Mouse (Mus musculus): ENCODE data around the gene Wwox. TPM values are rescaled to one million over a fixed set of nuclear protein-coding genes. Genes with fewer than 3 reads are reported as not detected.

Wwox gene
- polyA plus RNA-seq (2014; fragmentation: Nextera tagmentation; extraction: Ambion mirVana), result 11.0 and 12.2 TPM in 2 replicates

- Histone ChIP-seq H3K36me3 (ENCODE audit: control insufficient read depth, insufficient read depth, low read length) (no peaks in the 10 kb centered on the region), H3K9ac (ENCODE audit: low read length) (peak within 1 kb of the TSS; percentile 58)
- WGBS, result 0% methylated on average over 54 of the region's 54 CpGs
Observed at GRCm38 (mm10) chr8:114439334-114440204, at the start of gene Wwox. Wwox (plus strand) TSS chr8:114439655.

GRCm38 (mm10) chr8:114390465-114391254 lies 48.8 kb upstream of the Wwox start:
- Histone ChIP-seq H3K36me3 (ENCODE audit: control insufficient read depth, insufficient read depth, low read length) (no peaks in the 10 kb centered on the region), H3K4me1 (ENCODE audit: control insufficient read depth, insufficient read depth, low read length) (no peaks in the 10 kb centered on the region)
- ATAC-seq (ENCODE audit: insufficient read depth, low FRiP score, low TSS enrichment), result no peak

More at GRCm38 (mm10) chr8:114439334-114440204, at the start of gene Wwox:
- peak within 1 kb of the TSS; percentile 58; the same call in 1 of the 2 replicates for H3K27ac ChIP-seq (ENCODE audit: low read depth, low read length)
- peak within 1 kb of the TSS; percentile 85 for H3K4me2 ChIP-seq (ENCODE audit: low read depth)
- H3K4me3 ChIP-seq (ENCODE audit: low read depth, low read length), result peak within 1 kb of the TSS; percentile 70
- DNase-seq (ENCODE audit: low spot score), result peak; percentile 100
- no peaks in the 10 kb centered on the region for H3K27me3 ChIP-seq (ENCODE audit: control insufficient read depth, insufficient read depth, low read length)
- H3K4me1 ChIP-seq (ENCODE audit: control insufficient read depth, insufficient read depth, low read length), result peaks cover 5% of the 10 kb centered on the region
- H3K9me3 ChIP-seq (ENCODE audit: control insufficient read depth, low read length), result no peaks in the 10 kb centered on the region
- ATAC-seq (ENCODE audit: insufficient read depth, low FRiP score, low TSS enrichment), result peak; percentile 98

GRCm38 (mm10) chr8:114398326-114398725 lies 41.1 kb upstream of the Wwox start:
- DNase-seq (ENCODE audit: low spot score) (no peak), ATAC-seq (ENCODE audit: insufficient read depth, low FRiP score, low TSS enrichment) (no peak)
- 89% methylated on average over 5 of the region's 5 CpGs for WGBS
- H3K4me2 ChIP-seq (ENCODE audit: low read depth), result no peak overlapping the region
- H3K4me1 ChIP-seq (ENCODE audit: control insufficient read depth, insufficient read depth, low read length), result no peaks in the 10 kb centered on the region
- no peaks in the 10 kb centered on the region for H3K27me3 ChIP-seq (ENCODE audit: control insufficient read depth, insufficient read depth, low read length)
- no peaks in the 10 kb centered on the region for H3K36me3 ChIP-seq (ENCODE audit: control insufficient read depth, insufficient read depth, low read length)
- H3K9ac ChIP-seq (ENCODE audit: low read length), result no peak overlapping the region
- H3K4me3 ChIP-seq (ENCODE audit: low read depth, low read length), result no peak overlapping the region
- H3K27ac ChIP-seq (ENCODE audit: low read depth, low read length), result no peak overlapping the region
- no peaks in the 10 kb centered on the region for H3K9me3 ChIP-seq (ENCODE audit: control insufficient read depth, low read length)

More at GRCm38 (mm10) chr8:114390465-114391254, 48.8 kb upstream of the Wwox start:
- Histone ChIP-seq H3K9ac (ENCODE audit: low read length) (no peak overlapping the region), H3K27ac (ENCODE audit: low read depth, low read length) (no peak overlapping the region), H3K27me3 (ENCODE audit: control insufficient read depth, insufficient read depth, low read length) (no peaks in the 10 kb centered on the region), H3K4me2 (ENCODE audit: low read depth) (no peak overlapping the region), H3K9me3 (ENCODE audit: control insufficient read depth, low read length) (no peaks in the 10 kb centered on the region), H3K4me3 (ENCODE audit: low read depth, low read length) (no peak overlapping the region)
- DNase-seq (ENCODE audit: low spot score), result no peak
- 89% methylated on average over 11 of the region's 13 CpGs for WGBS

GRCm38 (mm10) chr8:114399273-114399672 lies 40.2 kb upstream of the Wwox start:
- Histone ChIP-seq H3K9me3 (ENCODE audit: control insufficient read depth, low read length) (no peaks in the 10 kb centered on the region), H3K27me3 (ENCODE audit: control insufficient read depth, insufficient read depth, low read length) (no peaks in the 10 kb centered on the region), H3K4me2 (ENCODE audit: low read depth) (no peak overlapping the region), H3K36me3 (ENCODE audit: control insufficient read depth, insufficient read depth, low read length) (no peaks in the 10 kb centered on the region), H3K27ac (ENCODE audit: low read depth, low read length) (no peak overlapping the region), H3K4me1 (ENCODE audit: control insufficient read depth, insufficient read depth, low read length) (no peaks in the 10 kb centered on the region), H3K4me3 (ENCODE audit: low read depth, low read length) (no peak overlapping the region), H3K9ac (ENCODE audit: low read length) (no peak overlapping the region)
- ATAC-seq (ENCODE audit: insufficient read depth, low FRiP score, low TSS enrichment) (no peak), DNase-seq (ENCODE audit: low spot score) (no peak)
- WGBS, result 92% methylated on average over 5 of the region's 5 CpGs

- no peak overlapping the region for H3K9ac ChIP-seq (ENCODE audit: low read length)
- H3K27ac ChIP-seq (ENCODE audit: low read depth, low read length), result no peak overlapping the region
- no peaks in the 10 kb centered on the region for H3K4me1 ChIP-seq (ENCODE audit: control insufficient read depth, insufficient read depth, low read length)
- no peaks in the 10 kb centered on the region for H3K27me3 ChIP-seq (ENCODE audit: control insufficient read depth, insufficient read depth, low read length)
- ATAC-seq (ENCODE audit: insufficient read depth, low FRiP score, low TSS enrichment), result no peak
- H3K4me2 ChIP-seq (ENCODE audit: low read depth), result no peak overlapping the region
- no peaks in the 10 kb centered on the region for H3K36me3 ChIP-seq (ENCODE audit: control insufficient read depth, insufficient read depth, low read length)
- 74% methylated on average over 7 of the region's 7 CpGs for WGBS
- DNase-seq (ENCODE audit: low spot score), result no peak
- H3K4me3 ChIP-seq (ENCODE audit: low read depth, low read length), result no peak overlapping the region
- no peaks in the 10 kb centered on the region for H3K9me3 ChIP-seq (ENCODE audit: control insufficient read depth, low read length)
Observed at GRCm38 (mm10) chr8:114401679-114402078, 37.8 kb upstream of the Wwox start.

GRCm38 (mm10) chr8:114411421-114411820 lies 28.0 kb upstream of the Wwox start:
- no peaks in the 10 kb centered on the region for H3K27me3 ChIP-seq (ENCODE audit: control insufficient read depth, insufficient read depth, low read length)
- H3K4me3 ChIP-seq (ENCODE audit: low read depth, low read length), result no peak overlapping the region
- no peak for ATAC-seq (ENCODE audit: insufficient read depth, low FRiP score, low TSS enrichment)
- no peaks in the 10 kb centered on the region for H3K4me1 ChIP-seq (ENCODE audit: control insufficient read depth, insufficient read depth, low read length)
- H3K9me3 ChIP-seq (ENCODE audit: control insufficient read depth, low read length), result no peaks in the 10 kb centered on the region
- no peak overlapping the region for H3K9ac ChIP-seq (ENCODE audit: low read length)
- no peaks in the 10 kb centered on the region for H3K36me3 ChIP-seq (ENCODE audit: control insufficient read depth, insufficient read depth, low read length)
- WGBS, result 81% methylated on average over 3 of the region's 3 CpGs
- no peak for DNase-seq (ENCODE audit: low spot score)
- H3K4me2 ChIP-seq (ENCODE audit: low read depth), result no peak overlapping the region
- H3K27ac ChIP-seq (ENCODE audit: low read depth, low read length), result no peak overlapping the region

- Histone ChIP-seq H3K9ac (ENCODE audit: low read length) (no peak within 1 kb of the TSS), H3K27ac (ENCODE audit: low read depth, low read length) (no peak within 1 kb of the TSS), H3K4me2 (ENCODE audit: low read depth) (no peak within 1 kb of the TSS), H3K36me3 (ENCODE audit: control insufficient read depth, insufficient read depth, low read length) (no peaks in the 10 kb centered on the region), H3K27me3 (ENCODE audit: control insufficient read depth, insufficient read depth, low read length) (no peaks in the 10 kb centered on the region), H3K4me1 (ENCODE audit: control insufficient read depth, insufficient read depth, low read length) (no peaks in the 10 kb centered on the region), H3K4me3 (ENCODE audit: low read depth, low read length) (no peak within 1 kb of the TSS), H3K9me3 (ENCODE audit: control insufficient read depth, low read length) (no peaks in the 10 kb centered on the region)
- ATAC-seq (ENCODE audit: insufficient read depth, low FRiP score, low TSS enrichment), result no peak
- WGBS, result 89% methylated on average over 8 of the region's 8 CpGs
- DNase-seq (ENCODE audit: low spot score), result no peak
Observed at GRCm38 (mm10) chr8:114417786-114418185, 21.7 kb upstream of the Wwox start, which contains the start of gene Clec3a. Clec3a (plus strand) TSS chr8:114418086.

- no peaks in the 10 kb centered on the region for H3K4me1 ChIP-seq (ENCODE audit: control insufficient read depth, insufficient read depth, low read length)
- no peaks in the 10 kb centered on the region for H3K36me3 ChIP-seq (ENCODE audit: control insufficient read depth, insufficient read depth, low read length)
- ATAC-seq (ENCODE audit: insufficient read depth, low FRiP score, low TSS enrichment), result no peak
- no peak overlapping the region for H3K27ac ChIP-seq (ENCODE audit: low read depth, low read length)
- no peak for DNase-seq (ENCODE audit: low spot score)
- H3K27me3 ChIP-seq (ENCODE audit: control insufficient read depth, insufficient read depth, low read length), result no peaks in the 10 kb centered on the region
- WGBS, result 90% methylated on average over 5 of the region's 5 CpGs
- H3K9ac ChIP-seq (ENCODE audit: low read length), result no peak overlapping the region
- H3K4me3 ChIP-seq (ENCODE audit: low read depth, low read length), result no peak overlapping the region
- H3K4me2 ChIP-seq (ENCODE audit: low read depth), result no peak overlapping the region
- no peaks in the 10 kb centered on the region for H3K9me3 ChIP-seq (ENCODE audit: control insufficient read depth, low read length)
Observed at GRCm38 (mm10) chr8:114418486-114418885, 21.0 kb upstream of the Wwox start.
